Mouse (Mus musculus) midbrain, embryonic 16.5 days (tissue): ENCODE data around the gene Ttc22. TPM values are rescaled to one million over a fixed set of nuclear protein-coding genes. Genes with fewer than 3 reads are reported as not detected.

Experiments
- ATAC-seq: fragments of 200-750 bp; cut with Nextera tagmentation; 2 replicates; pipeline ENCODE4 v1.8.0; 2017; ENCODE audit warnings: moderate TSS enrichment
- H3K27ac ChIP-seq: fragments of 300-500 bp; sonication (generic); 2 replicates; pipeline ENCODE4 v1.5.1; 2014; ENCODE audit warnings: mild to moderate bottlenecking, low read length, mixed read lengths
- H3K27me3 ChIP-seq: fragments of 300-500 bp; sonication (generic); 2 replicates; pipeline ENCODE4 v1.6.1; 2014; ENCODE audit warnings: low read depth, low read length, mixed read lengths; ENCODE audit not compliant: control insufficient read depth, insufficient read depth
- H3K36me3 ChIP-seq: fragments of 300-500 bp; sonication (generic); 2 replicates; pipeline ENCODE4 v1.6.1; 2014; ENCODE audit warnings: mild to moderate bottlenecking, low read length, moderate library complexity, mixed read lengths; ENCODE audit not compliant: control insufficient read depth, insufficient read depth
- H3K4me1 ChIP-seq: fragments of 300-500 bp; sonication (generic); 2 replicates; pipeline ENCODE4 v1.6.1; 2014; ENCODE audit warnings: mild to moderate bottlenecking, low read length, mixed read lengths; ENCODE audit not compliant: control insufficient read depth, insufficient read depth
- H3K4me2 ChIP-seq: fragments of 300-500 bp; sonication (generic); 2 replicates; pipeline ENCODE4 v1.6.1; 2014; ENCODE audit warnings: mild to moderate bottlenecking, low read length, mixed read lengths
- H3K4me3 ChIP-seq: fragments of 300-500 bp; sonication (generic); 2 replicates; pipeline ENCODE4 v1.5.1; 2014; ENCODE audit warnings: low read depth, mild to moderate bottlenecking, low read length, moderate library complexity, mixed read lengths
- H3K9ac ChIP-seq: fragments of 300-500 bp; sonication (generic); 2 replicates; pipeline ENCODE4 v1.6.1; 2014; ENCODE audit warnings: low read depth, low read length, mixed read lengths
- H3K9me3 ChIP-seq: fragments of 300-500 bp; sonication (generic); replicated peaks from 2 replicates; pipeline ENCODE4 v1.6.1; 2014; ENCODE audit warnings: mild to moderate bottlenecking, low read length, mixed read lengths; ENCODE audit not compliant: control insufficient read depth, poor library complexity, severe bottlenecking
- WGBS: fragments of 180-500 bp; shearing (Covaris S2); extraction: QIAGEN DNeasy Blood & Tissue Kit; methylation state at CpG from one replicate; pipeline ENCODE4 v1.1.7; 2014; 5-methylcytosine and 5-hydroxymethylcytosine counted together
- polyA plus RNA-seq: library from polyadenylated mRNA; unstranded; fragments of >200 nt; fragmentation: Nextera tagmentation; extraction: Ambion mirVana; gene quantifications from 2 replicates; pipeline ENCODE4 v1.2.1, GENCODE M21; 2015

The Ttc22 gene
- polyA plus RNA-seq, 1 experiment from 2014 or later, result 4.4 TPM

DNA sequence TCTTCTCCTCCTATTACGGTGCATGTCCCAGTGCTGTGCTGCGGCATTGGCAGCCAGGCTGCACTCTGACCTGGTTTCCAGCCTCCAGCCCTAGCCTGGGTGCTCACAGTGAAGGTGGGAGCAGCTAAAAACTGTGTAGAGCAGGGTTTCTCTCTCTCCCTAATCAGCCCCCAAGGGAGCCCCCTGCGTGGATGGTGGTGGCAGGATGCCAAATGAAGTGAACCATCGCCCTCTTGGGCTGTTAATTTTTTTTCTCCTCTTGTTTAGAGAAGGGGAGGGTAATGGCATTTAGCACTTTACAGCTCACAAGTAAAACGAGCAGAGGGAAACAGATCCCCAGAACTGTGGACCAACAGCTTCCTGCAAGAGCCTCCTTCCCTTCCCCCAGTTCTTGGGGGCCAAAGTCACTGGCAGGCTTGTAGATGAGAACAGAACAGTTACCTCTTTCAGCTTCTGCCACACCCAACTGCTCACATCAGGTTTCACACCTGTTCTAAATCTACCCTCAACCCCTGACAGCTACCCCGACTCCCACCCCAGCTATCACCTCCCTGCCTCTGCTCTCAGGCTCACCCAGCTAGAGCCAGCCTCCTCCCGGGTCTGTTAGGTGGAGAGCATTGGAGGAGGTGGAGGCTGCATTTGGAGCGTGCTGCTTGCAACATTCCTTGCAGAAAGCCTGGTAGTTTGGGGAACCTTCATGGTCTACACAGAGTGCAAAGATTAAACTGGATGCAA, 21.4 kb downstream of the Ttc22 start:
- no peak for ATAC-seq

GRCm38 (mm10) chr4:106644218-106644610, 22.0 kb downstream of the Ttc22 start:
- no peak for ATAC-seq
- H3K27ac ChIP-seq, result no peak overlapping the region

More for the DNA sequence above, 21.4 kb downstream of the Ttc22 start:
- Histone ChIP-seq H3K9me3 (no peaks in the 10 kb centered on the region), H3K4me3 (no peak overlapping the region), H3K27ac (no peak overlapping the region), H3K9ac (no peak overlapping the region; the same call in 1 of the 2 replicates), H3K36me3 (no peaks in the 10 kb centered on the region), H3K4me2 (no peak overlapping the region), H3K27me3 (peaks cover 5% of the 10 kb centered on the region; the same call in 1 of the 2 replicates), H3K4me1 (peaks cover 7% of the 10 kb centered on the region)
- 49% methylated on average over 8 of the region's 8 CpGs for WGBS

GRCm38 (mm10) chr4:106645797-106646196, 23.6 kb downstream of the Ttc22 start:
- 76% methylated on average over 5 of the region's 5 CpGs for WGBS
- Histone ChIP-seq H3K27ac (no peak overlapping the region), H3K36me3 (no peaks in the 10 kb centered on the region), H3K9me3 (no peaks in the 10 kb centered on the region), H3K4me2 (no peak overlapping the region), H3K4me3 (no peak overlapping the region), H3K27me3 (peaks cover 10% of the 10 kb centered on the region), H3K4me1 (peaks cover 7% of the 10 kb centered on the region), H3K9ac (no peak overlapping the region)
- no peak for ATAC-seq

More at GRCm38 (mm10) chr4:106644218-106644610, 22.0 kb downstream of the Ttc22 start:
- Histone ChIP-seq H3K27me3 (peaks cover 10% of the 10 kb centered on the region), H3K9me3 (no peaks in the 10 kb centered on the region), H3K4me1 (peaks cover 7% of the 10 kb centered on the region), H3K4me3 (no peak overlapping the region), H3K4me2 (no peak overlapping the region), H3K9ac (no peak overlapping the region), H3K36me3 (no peaks in the 10 kb centered on the region)
- 71% methylated on average over 6 of the region's 6 CpGs for WGBS

DNA sequence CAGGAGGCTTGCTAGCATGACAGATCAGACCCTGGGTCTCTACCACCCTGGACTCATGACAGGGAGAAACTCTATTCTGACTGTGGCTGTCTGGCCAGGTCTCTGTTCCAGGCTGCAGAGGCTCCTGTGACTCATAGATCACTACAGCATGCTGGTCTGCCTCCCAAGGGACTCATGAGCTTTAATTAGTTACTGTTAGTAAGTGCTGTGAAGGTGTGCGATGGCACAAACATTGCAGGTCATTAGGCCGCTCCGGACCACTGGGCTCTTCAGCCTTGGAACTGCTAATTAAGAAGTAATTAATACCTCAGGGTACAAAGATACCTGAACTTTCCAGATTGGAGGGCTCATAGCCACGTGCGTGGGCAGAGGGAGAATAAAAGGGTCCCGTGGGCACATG, 24.9 kb downstream of the Ttc22 start:
- no peak overlapping the region for H3K4me3 ChIP-seq
- H3K27me3 ChIP-seq, result peaks cover 10% of the 10 kb centered on the region
- H3K9ac ChIP-seq, result no peak overlapping the region
- H3K36me3 ChIP-seq, result no peaks in the 10 kb centered on the region
- no peak overlapping the region for H3K27ac ChIP-seq
- no peak for ATAC-seq
- H3K9me3 ChIP-seq, result no peaks in the 10 kb centered on the region
- H3K4me2 ChIP-seq, result no peak overlapping the region
- H3K4me1 ChIP-seq, result peaks cover 15% of the 10 kb centered on the region
- WGBS, result 87% methylated on average over 6 of the region's 6 CpGs

DNA sequence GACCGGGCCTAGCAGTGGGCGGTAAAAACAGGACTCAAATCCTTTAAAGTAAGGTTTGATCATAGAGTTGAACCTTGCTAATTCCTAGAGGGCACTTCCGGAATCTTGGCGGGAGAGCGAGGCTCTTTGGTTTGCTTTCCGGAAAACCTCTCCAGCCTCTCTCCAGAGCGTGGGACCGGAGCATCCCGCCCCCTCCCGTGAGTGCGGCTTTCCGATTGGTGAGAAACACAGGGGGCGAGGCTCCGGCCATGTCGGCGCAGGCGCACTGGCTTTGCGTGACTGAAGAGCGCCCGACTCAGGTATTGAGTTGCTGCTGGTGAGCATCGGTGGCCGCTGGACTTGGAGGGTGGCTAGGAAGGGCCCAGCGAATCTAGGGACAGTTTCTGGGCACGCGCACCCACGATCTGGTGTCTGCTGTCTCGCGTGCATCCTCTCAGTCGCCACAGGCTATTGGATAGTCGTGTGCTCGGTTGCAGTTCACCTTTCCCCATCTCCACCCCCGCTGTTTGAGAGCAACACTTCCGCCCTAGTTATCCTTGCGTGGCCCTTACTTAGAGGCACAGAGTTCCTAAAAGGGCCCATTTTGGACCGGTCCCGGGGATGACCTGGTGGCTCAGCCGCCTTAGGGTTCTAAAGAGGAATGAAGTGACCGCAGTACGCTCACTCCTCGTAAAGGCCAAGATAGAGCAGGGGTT, 28.7 kb downstream of the Ttc22 start, which contains the start of gene Pars2:
Gene Pars2, plus strand, starts transcription at position 237 of the 695 bp plus-strand sequence.
- Histone ChIP-seq H3K4me1 (peaks cover 7% of the 10 kb centered on the region), H3K4me3 (peak within 1 kb of the TSS; percentile 72), H3K9ac (peak within 1 kb of the TSS; percentile 80), H3K27me3 (peaks cover 10% of the 10 kb centered on the region), H3K27ac (peak within 1 kb of the TSS; percentile 79), H3K9me3 (no peaks in the 10 kb centered on the region), H3K4me2 (peak within 1 kb of the TSS; percentile 97), H3K36me3 (0 out of 2 replicates have a peak, but pooled peaks cover 3% of the 10 kb centered on the region)
- ATAC-seq, result peak; percentile 97
- WGBS, result 2% methylated on average over 40 of the region's 40 CpGs

GRCm38 (mm10) chr4:106652546-106652945, 30.3 kb downstream of the Ttc22 start:
- H3K4me3 ChIP-seq, result no peak overlapping the region
- WGBS, result 97% methylated on average over 3 of the region's 3 CpGs
- H3K4me2 ChIP-seq, result no peak overlapping the region
- no peak overlapping the region for H3K27ac ChIP-seq
- no peak overlapping the region for H3K9ac ChIP-seq
- H3K36me3 ChIP-seq, result 0 out of 2 replicates have a peak, but pooled peaks cover 3% of the 10 kb centered on the region
- H3K4me1 ChIP-seq, result peaks cover 7% of the 10 kb centered on the region
- H3K27me3 ChIP-seq, result peaks cover 10% of the 10 kb centered on the region
- ATAC-seq, result no peak
- H3K9me3 ChIP-seq, result no peaks in the 10 kb centered on the region

- Histone ChIP-seq H3K9ac (no peak overlapping the region), H3K9me3 (no peaks in the 10 kb centered on the region), H3K4me3 (no peak overlapping the region), H3K4me2 (no peak overlapping the region), H3K4me1 (peaks cover 7% of the 10 kb centered on the region), H3K36me3 (0 out of 2 replicates have a peak, but pooled peaks cover 3% of the 10 kb centered on the region), H3K27ac (no peak overlapping the region), H3K27me3 (peaks cover 10% of the 10 kb centered on the region)
- ATAC-seq, result no peak
- WGBS, result 96% methylated on average over 15 of the region's 15 CpGs
These were observed 30.8 kb downstream of the Ttc22 start for GRCm38 (mm10) chr4:106653051-106653450.

GRCm38 (mm10) chr4:106655681-106656080, 33.4 kb downstream of the Ttc22 start:
- ATAC-seq, result no peak
- Histone ChIP-seq H3K36me3 (0 out of 2 replicates have a peak, but pooled peaks cover 3% of the 10 kb centered on the region), H3K27ac (no peak overlapping the region), H3K4me2 (no peak overlapping the region), H3K4me3 (no peak overlapping the region), H3K27me3 (no peaks in the 10 kb centered on the region), H3K9me3 (no peaks in the 10 kb centered on the region), H3K9ac (no peak overlapping the region), H3K4me1 (peaks cover 7% of the 10 kb centered on the region)
- 92% methylated on average over 10 of the region's 10 CpGs for WGBS

DNA sequence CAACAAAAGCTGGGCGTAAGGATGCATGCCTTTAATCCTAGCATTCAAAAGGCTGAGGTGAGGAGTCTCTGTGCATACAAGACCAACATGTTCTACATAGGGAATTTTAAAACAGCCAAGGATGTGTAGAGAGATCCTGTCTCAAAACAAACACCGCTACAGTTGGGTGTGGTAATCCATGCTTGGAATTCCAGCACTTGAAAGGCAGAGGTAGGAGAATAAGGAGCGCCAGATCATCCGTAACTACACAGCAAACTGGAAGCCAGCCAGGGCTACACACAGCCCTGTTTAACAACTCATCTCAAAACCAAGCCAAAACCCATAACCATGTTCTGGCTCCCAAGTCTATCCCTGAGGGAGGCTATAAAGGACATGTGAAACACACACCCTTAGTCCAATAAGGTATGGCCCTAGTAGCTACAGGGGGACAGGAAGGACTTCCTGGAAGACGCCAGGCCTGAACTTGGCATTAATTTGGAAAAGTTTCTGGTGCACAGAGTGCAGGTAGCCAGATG, 41.8 kb downstream of the Ttc22 start:
- Histone ChIP-seq H3K4me2 (no peak overlapping the region), H3K27ac (no peak overlapping the region), H3K4me1 (no peaks in the 10 kb centered on the region), H3K4me3 (no peak overlapping the region), H3K36me3 (peaks cover 36% of the 10 kb centered on the region), H3K27me3 (no peaks in the 10 kb centered on the region), H3K9me3 (no peaks in the 10 kb centered on the region), H3K9ac (no peak overlapping the region)
- 94% methylated on average over 5 of the region's 5 CpGs for WGBS
- no peak for ATAC-seq
